Mouse (Mus musculus) thymus, postnatal 36 days (tissue): ENCODE data around the gene Ms4a4d.

Experiments
- DNase-seq, 2 experiments: peaks; one replicate each; pipeline ENCODE4 v3.0.0; 2022; ENCODE audit warnings: mixed read lengths in 2 of 2

Gene Ms4a4d

DNA sequence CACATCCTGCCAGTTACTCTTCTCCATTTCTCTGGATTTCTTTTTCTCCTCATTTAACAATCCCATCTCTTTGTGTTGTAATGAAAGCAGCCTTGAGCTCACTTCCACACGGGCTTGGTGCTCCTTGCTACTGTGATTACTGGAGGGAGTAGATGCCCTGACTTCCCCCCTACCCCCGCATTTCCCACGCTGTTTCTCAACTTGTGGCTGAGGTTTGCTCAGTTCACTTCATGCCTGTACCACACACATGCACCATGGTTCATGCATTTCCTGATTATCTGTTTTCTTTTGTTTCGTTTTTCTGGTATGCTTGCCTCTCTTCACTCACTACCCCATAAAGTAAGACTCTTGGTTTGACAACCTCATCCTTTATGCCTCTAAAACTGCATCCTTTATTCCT is 52.6 kb downstream of the Ms4a4d start:
- peak; percentile 46 to 57 for DNase-seq

DNA sequence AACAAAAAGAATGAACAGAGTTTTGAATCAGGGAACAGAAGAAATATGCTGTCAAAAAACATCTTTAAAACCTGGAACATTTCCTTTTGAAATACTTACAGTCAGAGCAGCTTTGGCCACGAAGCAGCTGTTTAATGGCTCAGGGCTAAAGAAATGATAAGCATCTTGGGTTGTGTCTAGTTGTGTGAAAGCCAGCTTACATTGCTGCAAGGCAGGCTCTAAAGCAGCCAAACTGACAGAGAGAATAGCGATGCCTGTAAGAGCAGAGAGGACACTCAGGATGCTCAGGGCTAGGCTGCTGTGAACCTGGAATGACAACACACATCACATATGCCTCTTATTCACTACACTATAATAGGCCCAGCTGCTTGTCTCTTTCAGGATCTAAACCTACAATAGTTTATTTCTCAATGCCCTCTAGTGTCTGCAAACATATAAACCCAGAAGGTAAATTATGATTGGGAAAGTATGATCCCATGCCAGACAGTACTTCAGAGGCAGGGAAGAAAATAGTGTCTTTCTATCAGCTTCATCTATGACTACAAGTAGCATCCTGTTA is 53.4 kb downstream of the Ms4a4d start:
- DNase-seq, result peak; percentile 16 to 19

DNA sequence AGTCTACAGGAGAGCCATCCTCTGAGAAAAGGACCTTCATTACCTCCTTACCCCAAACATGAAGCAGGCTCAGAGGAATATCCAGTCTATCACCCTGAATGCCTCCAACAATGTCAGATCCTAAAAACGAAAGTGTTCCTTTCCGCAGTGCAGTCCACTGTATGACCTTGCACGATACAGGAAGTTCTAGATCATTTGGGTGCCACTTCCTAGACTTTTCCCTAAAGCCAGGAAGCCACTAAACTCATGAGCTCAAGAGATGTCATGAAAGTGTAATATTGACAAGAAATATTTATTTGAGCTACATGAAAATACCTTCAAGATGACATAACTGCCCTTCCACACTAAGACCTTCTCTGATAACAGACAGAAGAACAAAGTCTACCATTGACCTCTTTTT is 64.7 kb downstream of the Ms4a4d start:
- DNase-seq, result no peak

DNA sequence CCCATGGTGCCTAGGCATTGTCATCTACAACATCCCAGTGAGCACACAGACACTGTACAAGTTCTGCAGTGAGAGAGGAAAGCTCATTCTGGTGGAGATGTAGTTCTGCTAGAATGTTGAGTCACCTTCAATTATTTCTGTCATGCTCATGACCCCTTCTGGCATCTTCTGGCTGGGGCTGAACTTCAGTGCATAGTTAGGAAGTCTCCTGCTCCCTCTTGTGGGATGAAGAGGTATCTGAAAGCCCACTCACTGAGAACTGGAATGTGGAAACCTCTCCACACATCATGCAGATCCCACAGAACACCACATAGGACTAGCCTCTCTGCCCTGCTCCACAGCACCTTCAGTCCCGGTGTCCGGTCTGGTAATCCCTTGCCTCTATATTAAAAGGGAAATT is 65.4 kb downstream of the Ms4a4d start:
- DNase-seq, result peak; percentile 29 to 53

DNA sequence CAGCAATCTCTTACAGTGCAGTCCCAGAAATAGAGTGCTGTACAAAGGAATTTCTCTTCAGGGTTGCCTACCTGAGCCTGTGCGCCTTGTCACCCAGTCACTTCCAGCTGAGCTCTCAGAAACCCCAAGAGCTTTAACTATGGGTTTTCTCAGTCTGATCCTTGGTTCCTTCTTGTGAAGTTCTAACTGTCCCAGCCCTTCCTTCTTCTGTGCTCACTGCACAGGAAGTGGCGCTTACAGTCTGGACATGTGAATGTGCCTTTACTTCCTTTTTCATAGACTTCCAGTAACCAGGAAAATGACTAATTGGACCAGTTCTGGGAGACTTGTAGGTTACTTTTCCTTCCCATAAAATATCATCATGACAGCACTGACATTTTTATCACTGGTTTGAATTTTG is 68.0 kb downstream of the Ms4a4d start, which contains the start of gene Ms4a6d:
Gene Ms4a6d (minus strand): TSS at position 247 of the 400 bp plus-strand sequence.
- DNase-seq, result no peak
